Mouse (Mus musculus) large intestine, adult 2 months (tissue): ENCODE measurements around the gene Mrps34. TPM values are rescaled to one million over a fixed set of nuclear protein-coding genes. Genes with fewer than 3 reads are reported as not detected.

Experiments used
- DNase-seq: peaks from one replicate; pipeline ENCODE4 v3.0.0-alpha.2; 2012; ENCODE audit warnings: low read depth, low spot score
- WGBS: fragments of 180-500 bp; shearing (Covaris S2); methylation state at CpG from one replicate; pipeline ENCODE4 v1.1.7; 2018; 5-methylcytosine and 5-hydroxymethylcytosine counted together
- polyA plus RNA-seq: library from polyadenylated mRNA; depleted of rRNA; stranded (reverse); fragments of >200 nt; gene quantifications from 2 replicates; pipeline ENCODE4 v1.2.3, GENCODE M21; 2012; rRNA removed

Mrps34 gene
- 119 and 144 TPM in 2 replicates for polyA plus RNA-seq

- WGBS, result under 1% methylated on average over 62 of the region's 62 CpGs
- peak; percentile 64 for DNase-seq
Observed at GRCm38 (mm10) chr17:24894995-24895547, at the start of gene Mrps34, which contains the start of gene Eme2. TSS of gene Mrps34 (plus strand) at chr17:24895116. TSS of gene Eme2 (minus strand) at chr17:24895087.

- 37% methylated on average over 1 of the region's 1 CpGs for WGBS
- DNase-seq, result no peak
Observed at GRCm38 (mm10) chr17:24847386-24847785, 47.5 kb upstream of the Mrps34 start.

GRCm38 (mm10) chr17:24848600-24849031 is 46.3 kb upstream of the Mrps34 start:
- DNase-seq, result no peak

GRCm38 (mm10) chr17:24849733-24850064 is 45.2 kb upstream of the Mrps34 start:
- WGBS, result under 1% methylated on average over 21 of the region's 21 CpGs
- no peak for DNase-seq

- WGBS, result under 1% methylated on average over 58 of the region's 58 CpGs
- DNase-seq, result peak; percentile 93
Observed at GRCm38 (mm10) chr17:24850065-24850772, 44.7 kb upstream of the Mrps34 start, which contains the start of gene Fahd1. TSS of gene Fahd1 (minus strand) at chr17:24850364.

- WGBS, result under 1% methylated on average over 20 of the region's 20 CpGs
Observed at GRCm38 (mm10) chr17:24850773-24851127, 44.2 kb upstream of the Mrps34 start.

GRCm38 (mm10) chr17:24851381-24852125 is 43.4 kb upstream of the Mrps34 start:
- 56% methylated on average over 10 of the region's 10 CpGs for WGBS
- no peak for DNase-seq

More at GRCm38 (mm10) chr17:24850773-24851127, 44.2 kb upstream of the Mrps34 start:
- no peak for DNase-seq

- DNase-seq, result no peak
- WGBS, result 83% methylated on average over 3 of the region's 3 CpGs
Observed at GRCm38 (mm10) chr17:24855838-24856464, 39.0 kb upstream of the Mrps34 start.

GRCm38 (mm10) chr17:24856589-24856988 is 38.3 kb upstream of the Mrps34 start:
- 90% methylated on average over 13 of the region's 13 CpGs for WGBS
- DNase-seq, result no peak

GRCm38 (mm10) chr17:24857831-24858470 is 37.0 kb upstream of the Mrps34 start:
- no peak for DNase-seq
- 80% methylated on average over 8 of the region's 8 CpGs for WGBS

GRCm38 (mm10) chr17:24858967-24859366 is 35.9 kb upstream of the Mrps34 start:
- whole genome bisulfite sequencing, result 87% methylated on average over 6 of the region's 6 CpGs
- DNase-seq, result no peak

- no peak for DNase-seq
- WGBS, result 95% methylated on average over 8 of the region's 8 CpGs
Observed at GRCm38 (mm10) chr17:24860076-24860475, 34.8 kb upstream of the Mrps34 start.

- DNase-seq, result no peak
- WGBS, result 95% methylated on average over 3 of the region's 3 CpGs
Observed at GRCm38 (mm10) chr17:24861785-24862184, 33.1 kb upstream of the Mrps34 start.

GRCm38 (mm10) chr17:24865776-24866175 is 29.1 kb upstream of the Mrps34 start, which contains the start of gene Igfals:
TSS of gene Igfals (plus strand) at chr17:24865997.
- DNase-seq, result no peak
- 96% methylated on average over 8 of the region's 8 CpGs for WGBS

- 93% methylated on average over 10 of the region's 10 CpGs for WGBS
- DNase-seq, result no peak
Observed at GRCm38 (mm10) chr17:24867914-24868313, 27.0 kb upstream of the Mrps34 start.

GRCm38 (mm10) chr17:24873695-24874404 is 21.1 kb upstream of the Mrps34 start:
- WGBS, result 63% methylated on average over 4 of the region's 4 CpGs
- no peak for DNase-seq

GRCm38 (mm10) chr17:24874405-24874745 is 20.5 kb upstream of the Mrps34 start:
- no peak for DNase-seq
- 58% methylated on average over 1 of the region's 1 CpGs for WGBS

GRCm38 (mm10) chr17:24874989-24875388 is 19.9 kb upstream of the Mrps34 start:
- DNase-seq, result no peak
- WGBS, result 75% methylated on average over 8 of the region's 8 CpGs
